In the genomic region with DNA sequence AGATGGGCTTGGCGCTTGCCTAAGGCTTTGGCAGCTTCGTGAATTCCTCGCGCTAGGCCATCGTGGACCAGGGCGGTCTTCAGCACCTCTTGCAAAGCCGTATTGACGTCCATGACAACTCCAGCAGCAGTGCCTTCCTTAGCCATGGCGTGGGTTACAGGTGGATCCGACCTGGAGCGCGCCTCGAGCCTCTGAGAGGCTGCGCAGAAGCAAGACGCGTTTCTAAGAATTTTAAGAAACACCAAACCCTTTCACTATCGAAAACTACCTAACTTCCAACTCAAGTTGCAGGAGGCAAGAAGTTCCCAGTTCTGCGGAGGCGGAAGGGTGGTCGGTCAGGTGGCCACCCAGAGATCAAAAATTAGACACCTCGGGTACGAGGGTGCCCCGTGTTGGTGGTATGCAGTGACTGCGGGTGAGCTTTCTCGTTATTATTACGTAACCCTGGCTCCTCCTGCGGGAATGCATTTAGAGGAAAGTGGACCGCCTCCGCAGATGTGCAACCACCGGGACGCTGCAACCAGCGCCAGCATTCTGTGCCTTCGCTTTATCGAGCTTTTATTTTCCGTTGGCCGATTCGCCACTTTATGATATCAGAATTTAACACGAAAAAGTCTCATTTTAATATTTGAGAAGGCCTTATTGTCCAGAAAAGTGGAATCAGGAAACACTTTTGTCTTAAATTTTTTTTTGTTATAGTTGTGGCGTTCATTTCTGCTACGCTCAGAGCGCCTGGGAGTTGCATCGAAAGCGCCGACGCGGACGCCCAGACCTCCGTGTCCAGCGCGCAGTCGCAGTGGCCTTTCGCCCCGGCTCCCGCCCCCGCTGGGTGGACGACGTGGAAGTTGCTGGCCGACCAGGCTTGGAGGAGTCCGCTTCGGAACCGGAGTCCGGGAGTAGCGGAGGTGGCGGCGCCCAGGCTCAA, we compare ENCODE assay signal across 8 mouse cellular contexts. TPM values are rescaled to one million over a fixed set of nuclear protein-coding genes. Genes with fewer than 3 reads are reported as not detected.
DNase-seq lines count a peak whose midpoint lies in the region; ATAC-seq lines count a peak whose summit lies in the region.

A gene (plus strand): TSS at position 288 of the 925 bp plus-strand sequence.

- no peaks in the 10 kb centered on the region for H3K36me3 ChIP-seq in hindbrain, embryonic 11.5 days (ENCODE audit: control insufficient read depth, insufficient read depth, low read length)

- H3K9ac ChIP-seq in hindbrain, embryonic 11.5 days (ENCODE audit: low read depth, low read length) = peak within 1 kb of the TSS; percentile 93

- WGBS in hindbrain, embryonic 11.5 days = under 1% methylated on average over 63 of the region's 65 CpGs

- no peaks in the 10 kb centered on the region for H3K4me1 ChIP-seq in hindbrain, embryonic 11.5 days (replicated peaks; ENCODE audit: control insufficient read depth, insufficient read depth, low read length)

- peak within 1 kb of the TSS; percentile 91 for H3K4me2 ChIP-seq in hindbrain, embryonic 11.5 days (replicated peaks; ENCODE audit: low read depth, low read length)

- H3K4me3 ChIP-seq in hindbrain, embryonic 11.5 days (ENCODE audit: low read depth, low read length) = peak within 1 kb of the TSS; percentile 95

- ATAC-seq in hindbrain, embryonic 11.5 days (ENCODE audit: low FRiP score) = peak; percentile 97

- H3K27me3 ChIP-seq in hindbrain, embryonic 11.5 days (ENCODE audit: control insufficient read depth, insufficient read depth, low read length) = no peaks in the 10 kb centered on the region

- peak; percentile 96 for DNase-seq in MN1 (ENCODE audit: low spot score)
- DNase-seq in cerebellum, adult 9-10 months = peak; percentile 94
- DNase-seq in frontal cortex, adult 2 months (ENCODE audit: extremely low spot score in 1 of 2, low spot score in 1 of 2) = peak; percentile 81 to 93
- peak; percentile 91 for DNase-seq in hindbrain, embryonic 11.5 days (ENCODE audit: low spot score)
- DNase-seq in layer of hippocampus, postnatal 10 days (ENCODE audit: low spot score in 2 of 2) = peak; percentile 93 to 95
- DNase-seq in lung, postnatal 10 days = peak; percentile 96
- DNase-seq in ovary, postnatal 36 days (ENCODE audit: low spot score) = peak; percentile 94
- DNase-seq in thymus, postnatal 25 days = peak; percentile 85

- peak within 1 kb of the TSS; percentile 74 for H3K27ac ChIP-seq in hindbrain, embryonic 11.5 days (ENCODE audit: low read depth, low read length)

- H3K9me3 ChIP-seq in hindbrain, embryonic 11.5 days (ENCODE audit: control insufficient read depth, low read length) = no peaks in the 10 kb centered on the region

RNA-seq across cellular contexts. Expression of the gene that starts here (rescaled TPM):
- polyA plus RNA-seq in frontal cortex, adult 2 months (2012; rRNA removed) = 124 and 126 TPM in 2 replicates
- polyA plus RNA-seq in hindbrain, embryonic 11.5 days (2014; fragmentation: Nextera tagmentation; extraction: Ambion mirVana) = 161 and 167 TPM in 2 replicates
- total RNA-seq in layer of hippocampus, postnatal 10 days (2021) = 100 to 1,000 TPM; 127 TPM

Comparison
In these comparisons a context has a peak if more than half of its experiments do, and no peak if none do; other contexts are left out.
1. Peak in every context shown above with its lines: DNase-seq, ATAC-seq, H3K4me3 ChIP-seq and H3K27ac ChIP-seq.